Mouse (Mus musculus): ENCODE data around the gene Atp6v0a1. TPM values are rescaled to one million over a fixed set of nuclear protein-coding genes. Genes with fewer than 3 reads are reported as not detected.

Atp6v0a1 gene
- polyA plus RNA-seq, 1 experiment, result 43.7 TPM

DNA sequence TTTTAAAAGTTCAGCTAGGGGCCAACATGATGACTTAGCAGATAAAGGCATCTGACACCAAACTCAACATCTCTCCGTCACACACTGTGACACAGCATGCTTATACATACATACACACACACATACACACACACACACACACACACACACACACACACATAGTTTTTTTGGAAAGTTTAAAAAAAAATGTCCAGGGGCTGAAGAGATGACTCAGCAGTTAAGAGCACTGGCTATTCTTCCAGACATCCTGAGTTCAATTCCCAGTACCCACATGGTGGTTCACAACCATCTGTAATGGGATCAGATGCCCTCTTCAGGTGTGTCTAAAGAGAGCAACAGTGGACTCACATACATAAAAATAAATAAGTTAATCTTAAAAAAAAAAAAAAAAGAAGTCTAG is 22.2 kb downstream of the Atp6v0a1 start:
- H3K27ac ChIP-seq (ENCODE audit: insufficient read depth, low read length), result peak overlapping the region; percentile 96
- no peak for TF ChIP-seq CTCF (IDR thresholded peaks at IDR 0.05; ENCODE audit: borderline replicate concordance, insufficient read depth, low read length)
- no peak for TF ChIP-seq POLR2A (IDR thresholded peaks at IDR 0.05; ENCODE audit: low read depth, low read length)
- no peak overlapping the region for H3K4me3 ChIP-seq (ENCODE audit: insufficient read depth, low read length)
- peaks cover 11% of the 10 kb centered on the region for H3K4me1 ChIP-seq (ENCODE audit: control insufficient read depth, insufficient read depth, low read length)

DNA sequence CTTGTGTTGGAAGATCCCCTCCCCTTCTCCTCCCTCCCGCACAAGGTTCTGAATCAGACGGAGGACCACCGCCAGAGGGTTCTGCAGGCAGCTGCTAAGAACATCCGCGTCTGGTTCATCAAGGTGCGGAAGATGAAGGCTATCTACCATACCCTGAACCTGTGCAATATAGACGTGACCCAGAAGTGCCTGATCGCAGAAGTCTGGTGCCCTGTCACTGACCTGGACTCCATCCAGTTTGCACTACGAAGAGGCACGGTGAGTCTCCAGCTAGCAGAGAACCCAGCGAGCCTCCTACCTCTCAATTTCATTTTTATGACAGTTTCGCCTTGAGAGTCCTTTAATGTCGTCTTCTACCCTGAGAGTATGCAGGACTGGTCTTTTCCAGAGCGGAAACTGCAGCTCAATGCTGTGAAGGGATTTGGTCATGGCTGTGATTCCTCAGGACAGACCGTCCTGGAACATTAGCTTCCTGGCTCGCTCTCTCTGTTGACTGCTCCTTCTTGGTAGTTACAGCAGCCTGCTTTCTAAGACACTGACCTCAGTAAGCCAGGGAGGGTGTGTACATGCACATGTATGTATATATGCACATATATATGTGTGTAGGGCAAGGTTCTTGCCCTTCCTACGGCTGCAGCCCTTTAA is 24.7 kb downstream of the Atp6v0a1 start:
- H3K4me3 ChIP-seq (ENCODE audit: insufficient read depth, low read length), result no peak overlapping the region
- no peak for TF ChIP-seq CTCF (IDR thresholded peaks at IDR 0.05; ENCODE audit: borderline replicate concordance, insufficient read depth, low read length)
- no peak for TF ChIP-seq POLR2A (IDR thresholded peaks at IDR 0.05; ENCODE audit: low read depth, low read length)
- no peak overlapping the region for H3K27ac ChIP-seq (ENCODE audit: insufficient read depth, low read length)
- peaks cover 11% of the 10 kb centered on the region for H3K4me1 ChIP-seq (ENCODE audit: control insufficient read depth, insufficient read depth, low read length)

DNA sequence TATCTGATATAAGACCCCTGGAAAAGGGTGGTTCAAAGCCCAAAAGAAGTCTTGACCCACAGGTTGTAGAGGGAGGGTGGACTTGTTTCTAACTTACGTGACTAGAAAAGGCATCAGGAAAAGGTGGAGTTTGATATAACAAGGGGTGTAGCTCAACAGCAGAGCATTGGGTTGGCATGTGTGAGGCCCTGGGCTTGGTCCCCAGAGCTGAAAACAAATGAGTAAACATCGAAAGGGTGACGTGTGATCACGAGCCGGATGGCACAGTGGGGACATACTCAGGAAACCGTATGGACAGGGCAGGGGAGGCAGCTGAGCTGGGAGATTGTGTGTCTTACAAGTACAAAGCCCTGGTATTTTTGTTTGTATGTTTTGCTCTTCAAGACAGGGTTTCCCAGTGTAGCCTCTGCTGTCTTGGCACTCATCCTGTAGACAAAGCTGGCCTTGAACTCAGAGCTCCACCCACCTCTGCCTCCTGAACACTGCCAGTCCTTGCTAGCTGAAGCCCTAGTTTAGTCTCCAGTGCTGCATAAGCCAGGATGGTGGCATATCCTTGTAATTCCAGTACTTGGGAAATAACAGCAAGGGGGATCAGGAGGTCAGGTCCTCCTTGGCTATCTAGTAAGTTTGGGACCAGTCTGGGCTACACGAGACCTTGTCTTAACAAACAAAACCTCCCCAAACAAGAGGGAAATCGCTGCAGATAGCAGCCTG is 25.5 kb downstream of the Atp6v0a1 start:
- Histone ChIP-seq H3K27ac (ENCODE audit: insufficient read depth, low read length) (no peak overlapping the region), H3K4me1 (ENCODE audit: control insufficient read depth, insufficient read depth, low read length) (peaks cover 11% of the 10 kb centered on the region), H3K4me3 (ENCODE audit: insufficient read depth, low read length) (no peak overlapping the region)
- no peak for TF ChIP-seq CTCF (IDR thresholded peaks at IDR 0.05; ENCODE audit: borderline replicate concordance, insufficient read depth, low read length)
- no peak for TF ChIP-seq POLR2A (IDR thresholded peaks at IDR 0.05; ENCODE audit: low read depth, low read length)

DNA sequence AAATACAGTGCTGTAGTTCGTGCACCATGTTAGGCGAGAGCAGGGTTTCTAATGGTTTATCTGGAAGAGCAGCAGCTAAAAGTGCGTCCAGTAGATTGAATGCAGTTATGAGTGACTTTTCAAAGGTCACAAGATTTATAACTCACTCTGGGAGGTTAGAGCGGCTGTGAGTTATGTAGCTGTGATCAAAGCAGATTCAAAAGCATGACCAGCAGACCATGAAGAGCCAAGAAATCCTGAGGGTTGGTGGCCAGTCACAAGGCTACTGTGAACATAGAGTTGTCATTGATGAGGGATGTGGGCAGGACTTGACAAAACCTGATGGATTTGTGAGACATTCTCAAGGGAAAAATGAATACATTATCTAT is 26.1 kb downstream of the Atp6v0a1 start:
- TF ChIP-seq POLR2A (IDR thresholded peaks at IDR 0.05; ENCODE audit: low read depth, low read length), result no peak
- TF ChIP-seq CTCF (IDR thresholded peaks at IDR 0.05; ENCODE audit: borderline replicate concordance, insufficient read depth, low read length), result no peak
- Histone ChIP-seq H3K4me3 (ENCODE audit: insufficient read depth, low read length) (no peak overlapping the region), H3K27ac (ENCODE audit: insufficient read depth, low read length) (no peak overlapping the region), H3K4me1 (ENCODE audit: control insufficient read depth, insufficient read depth, low read length) (peaks cover 7% of the 10 kb centered on the region)

DNA sequence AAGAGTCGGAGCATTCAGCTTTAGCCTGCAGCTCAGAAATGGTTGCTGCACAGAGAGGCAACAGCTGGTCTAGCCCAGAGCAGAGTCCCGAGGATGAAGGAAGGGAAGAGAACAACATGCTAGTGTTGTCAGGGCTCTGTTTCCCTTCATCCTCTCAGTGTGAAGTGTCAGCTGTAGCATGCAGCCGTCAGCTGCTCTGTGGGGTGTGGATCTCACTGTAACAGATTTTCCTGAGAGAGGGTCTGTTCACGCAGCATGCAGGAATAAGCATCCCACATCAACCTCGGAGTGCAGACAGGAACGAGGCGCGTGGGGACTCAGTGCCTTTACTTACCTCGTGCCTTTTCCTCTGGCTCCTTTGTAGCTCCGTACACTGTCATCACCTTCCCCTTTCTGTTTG is 28.5 kb downstream of the Atp6v0a1 start:
- no peaks in the 10 kb centered on the region for H3K4me1 ChIP-seq (ENCODE audit: control insufficient read depth, insufficient read depth, low read length)
- TF ChIP-seq POLR2A (IDR thresholded peaks at IDR 0.05; ENCODE audit: low read depth, low read length) (no peak), CTCF (IDR thresholded peaks at IDR 0.05; ENCODE audit: borderline replicate concordance, insufficient read depth, low read length) (no peak)
- H3K27ac ChIP-seq (ENCODE audit: insufficient read depth, low read length), result no peak overlapping the region
- no peak overlapping the region for H3K4me3 ChIP-seq (ENCODE audit: insufficient read depth, low read length)

DNA sequence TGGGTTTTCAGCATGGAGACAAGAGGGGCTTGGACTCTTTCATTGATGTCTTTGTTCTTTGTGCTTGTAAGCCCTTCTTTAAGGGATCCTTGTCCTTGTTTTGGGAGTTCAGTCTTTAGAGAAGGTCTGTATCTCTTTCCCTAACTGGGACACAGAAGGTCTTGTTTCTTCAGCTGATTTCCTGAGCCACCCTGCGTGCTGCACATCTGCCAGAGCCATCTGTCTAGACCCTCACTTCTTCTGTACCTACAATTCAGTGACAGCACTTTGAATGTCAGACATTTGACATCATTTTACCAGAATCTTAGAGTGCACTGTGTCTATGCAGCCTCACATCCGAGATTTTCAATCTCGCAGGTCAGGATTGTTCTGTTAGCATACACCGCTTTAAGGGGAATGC is 36.6 kb downstream of the Atp6v0a1 start:
- TF ChIP-seq CTCF (IDR thresholded peaks at IDR 0.05; ENCODE audit: borderline replicate concordance, insufficient read depth, low read length), result no peak
- TF ChIP-seq POLR2A (IDR thresholded peaks at IDR 0.05; ENCODE audit: low read depth, low read length), result no peak
- H3K27ac ChIP-seq (ENCODE audit: insufficient read depth, low read length), result no peak overlapping the region
- H3K4me3 ChIP-seq (ENCODE audit: insufficient read depth, low read length), result no peak overlapping the region
- no peaks in the 10 kb centered on the region for H3K4me1 ChIP-seq (ENCODE audit: control insufficient read depth, insufficient read depth, low read length)

DNA sequence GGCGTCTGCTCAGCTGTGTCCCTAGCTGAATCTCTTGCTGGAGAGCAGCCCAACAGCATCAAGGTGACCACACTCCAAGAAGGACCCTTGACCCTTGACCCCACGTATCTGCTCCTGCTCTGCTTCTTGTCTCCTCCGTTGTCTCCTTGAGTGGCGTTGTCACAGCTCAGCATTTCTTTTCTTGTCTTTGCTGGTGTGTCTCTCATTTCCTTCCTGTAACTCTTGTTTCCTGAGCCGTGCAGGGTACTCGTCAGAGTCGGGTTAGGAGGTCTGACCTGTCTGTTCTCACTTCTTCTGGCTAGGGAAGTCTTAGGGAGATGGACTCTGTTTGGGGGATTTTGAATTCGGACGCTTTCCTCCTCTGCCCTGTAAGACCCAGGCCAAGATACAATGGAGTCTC is 37.2 kb downstream of the Atp6v0a1 start:
- Histone ChIP-seq H3K4me1 (ENCODE audit: control insufficient read depth, insufficient read depth, low read length) (no peaks in the 10 kb centered on the region), H3K27ac (ENCODE audit: insufficient read depth, low read length) (no peak overlapping the region), H3K4me3 (ENCODE audit: insufficient read depth, low read length) (no peak overlapping the region)
- TF ChIP-seq POLR2A (IDR thresholded peaks at IDR 0.05; ENCODE audit: low read depth, low read length), result no peak

DNA sequence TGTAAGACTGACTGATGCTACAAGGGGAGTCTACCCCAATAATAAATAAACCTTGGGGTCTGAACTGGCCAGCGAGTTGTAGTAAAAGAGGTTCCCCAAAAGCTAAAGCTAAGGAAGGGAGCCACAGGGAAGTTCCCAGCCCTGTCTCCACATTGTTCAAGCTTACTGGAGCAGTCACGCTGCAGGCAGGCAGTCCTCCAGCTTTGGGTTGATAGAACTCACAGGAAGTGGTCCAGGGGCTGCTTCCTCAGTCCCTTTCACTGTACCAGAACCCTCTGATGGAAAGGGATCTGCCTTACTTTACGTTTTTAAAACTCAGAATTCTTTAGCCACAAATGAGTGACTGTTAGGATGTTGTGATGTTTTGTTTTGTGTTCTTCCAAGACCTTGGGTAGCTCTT is 38.2 kb downstream of the Atp6v0a1 start:
- TF ChIP-seq POLR2A (IDR thresholded peaks at IDR 0.05; ENCODE audit: low read depth, low read length), result no peak
- no peak for TF ChIP-seq CTCF (IDR thresholded peaks at IDR 0.05; ENCODE audit: borderline replicate concordance, insufficient read depth, low read length)
- no peaks in the 10 kb centered on the region for H3K4me1 ChIP-seq (ENCODE audit: control insufficient read depth, insufficient read depth, low read length)

DNA sequence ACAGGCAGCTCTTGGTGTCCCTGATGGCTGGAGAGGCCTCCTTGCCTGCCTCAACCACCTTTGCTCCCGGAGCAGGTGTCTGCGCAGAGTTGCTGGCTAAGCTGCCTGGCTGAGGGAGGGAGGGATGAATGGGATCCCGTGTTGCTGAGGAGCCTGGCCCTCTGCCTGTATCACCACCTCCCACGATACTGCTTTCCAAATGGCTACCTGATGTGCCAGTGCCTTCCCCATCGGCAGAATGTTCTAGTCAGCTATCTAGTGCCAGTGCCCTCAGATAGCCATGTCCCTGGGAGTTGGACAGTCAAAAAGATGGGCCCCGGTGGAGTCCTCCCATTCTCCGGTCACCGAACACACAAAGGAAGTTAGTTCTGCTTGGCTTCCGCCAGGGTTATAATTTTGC is 41.1 kb downstream of the Atp6v0a1 start:
- no peak overlapping the region for H3K27ac ChIP-seq (ENCODE audit: insufficient read depth, low read length)
- no peaks in the 10 kb centered on the region for H3K4me1 ChIP-seq (ENCODE audit: control insufficient read depth, insufficient read depth, low read length)
- no peak overlapping the region for H3K4me3 ChIP-seq (ENCODE audit: insufficient read depth, low read length)
- TF ChIP-seq POLR2A (IDR thresholded peaks at IDR 0.05; ENCODE audit: low read depth, low read length) (no peak), CTCF (IDR thresholded peaks at IDR 0.05; ENCODE audit: borderline replicate concordance, insufficient read depth, low read length) (no peak)

More for the DNA sequence above, 38.2 kb downstream of the Atp6v0a1 start:
- Histone ChIP-seq H3K27ac (ENCODE audit: insufficient read depth, low read length) (no peak overlapping the region), H3K4me3 (ENCODE audit: insufficient read depth, low read length) (no peak overlapping the region)

DNA sequence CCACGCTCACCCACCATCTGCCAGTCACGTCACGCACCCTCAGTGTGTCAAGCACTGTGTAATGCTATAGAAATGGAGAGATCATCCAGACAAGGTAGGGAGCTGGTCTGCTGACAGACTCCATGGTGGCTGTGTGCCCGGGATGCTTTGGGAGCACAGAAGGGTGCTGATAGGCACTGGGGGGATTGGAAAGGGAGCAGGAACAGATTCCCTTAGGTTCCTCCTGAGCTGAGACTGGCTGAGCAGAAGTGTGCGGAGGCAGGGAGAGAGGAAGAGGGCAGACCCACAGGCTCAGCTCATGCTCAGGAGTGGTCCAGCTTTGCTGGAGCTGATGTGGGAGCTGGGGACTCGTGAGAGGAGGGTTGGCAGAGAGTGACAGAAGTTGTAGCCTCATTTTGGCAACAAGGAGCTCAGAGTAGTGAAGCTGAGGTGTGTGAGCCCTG is 41.8 kb downstream of the Atp6v0a1 start:
- TF ChIP-seq POLR2A (IDR thresholded peaks at IDR 0.05; ENCODE audit: low read depth, low read length) (no peak), CTCF (IDR thresholded peaks at IDR 0.05; ENCODE audit: borderline replicate concordance, insufficient read depth, low read length) (no peak)
- Histone ChIP-seq H3K4me1 (ENCODE audit: control insufficient read depth, insufficient read depth, low read length) (no peaks in the 10 kb centered on the region), H3K4me3 (ENCODE audit: insufficient read depth, low read length) (no peak overlapping the region), H3K27ac (ENCODE audit: insufficient read depth, low read length) (no peak overlapping the region)
